Mouse (Mus musculus) lung, postnatal 4 days (tissue): ENCODE data around the gene Hsf2.
A peak's percentile ranks its signal among the peaks of the same experiment; 100 is the strongest.
"Not testable (repeated sequence)": the region's sequence is repeated elsewhere in the genome, so short reads cannot be mapped to it uniquely, and the experiment has no call there.

Experiments used
- DNase-seq, 2 experiments: peaks; one replicate each; pipeline ENCODE4 v3.0.0; 2021

The Hsf2 gene

DNA sequence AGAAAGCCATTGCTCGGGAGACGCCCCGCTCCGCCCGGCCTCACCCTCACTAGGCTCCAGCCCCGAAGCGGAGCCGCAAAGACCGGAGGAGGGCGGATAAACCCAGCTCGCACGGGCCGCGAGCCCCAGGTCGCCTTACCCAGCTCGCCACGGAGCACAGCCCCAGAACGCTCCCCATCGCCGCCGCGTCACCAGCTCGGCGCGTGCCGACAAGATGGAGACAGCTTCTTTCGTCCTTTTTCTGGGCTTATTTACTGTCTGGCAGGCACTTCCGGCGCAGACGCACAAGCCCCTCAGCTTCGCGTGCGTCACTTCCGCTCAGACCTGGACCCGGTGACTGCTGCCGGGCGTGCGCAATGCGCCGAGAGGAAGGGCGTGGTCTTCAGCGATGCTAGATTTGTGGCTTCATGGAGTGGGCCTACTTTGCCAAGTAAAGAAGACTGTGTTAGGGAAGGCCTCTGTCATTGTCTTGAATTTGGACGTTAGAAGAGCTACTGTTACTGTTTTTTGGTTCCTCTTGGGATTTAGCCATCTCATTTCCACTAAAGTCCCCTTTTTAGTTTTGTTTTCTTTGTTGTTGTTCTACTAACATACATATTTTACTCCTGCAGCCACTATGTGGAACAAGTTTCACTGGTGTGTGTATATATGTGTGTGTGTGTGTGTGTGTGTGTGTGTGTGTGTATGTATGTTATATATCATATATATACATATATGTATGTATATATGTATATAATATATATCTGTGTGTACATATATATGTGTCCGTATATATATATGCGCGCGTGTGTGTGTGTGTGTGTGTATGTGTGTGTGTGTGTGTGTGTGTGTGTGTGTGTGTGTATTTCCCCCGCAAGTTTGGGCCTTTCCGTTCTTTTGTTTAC is 46.3 kb downstream of the Hsf2 start, which contains the start of gene Serinc1:
Gene Serinc1, minus strand, starts transcription at position 313 of the 884 bp plus-strand sequence.
- peak; percentile 95 to 97 for DNase-seq

- not testable (repeated sequence) for DNase-seq
Observed at GRCm38 (mm10) chr10:57543890-57544289, 57.7 kb downstream of the Hsf2 start.

DNA sequence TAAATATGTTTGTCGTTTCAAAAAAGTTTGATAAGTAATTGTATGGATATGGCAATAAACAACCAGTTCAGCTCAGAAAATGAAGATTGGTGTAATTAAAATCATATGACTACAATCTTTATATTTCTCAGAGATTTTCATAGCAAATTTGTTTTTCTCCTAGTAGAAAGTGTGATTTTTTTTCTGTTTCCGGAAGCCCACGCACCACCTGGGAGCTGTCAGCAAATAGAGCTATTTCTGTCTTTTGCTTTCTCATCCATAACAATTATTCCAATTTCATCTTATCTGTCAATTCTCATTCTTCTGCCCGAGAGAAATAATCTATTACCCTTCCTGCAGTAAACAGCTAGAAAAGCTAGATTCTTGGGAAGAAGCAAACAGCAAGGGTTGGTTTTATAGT is 63.4 kb downstream of the Hsf2 start:
- no peak for DNase-seq

GRCm38 (mm10) chr10:57553719-57554118 is 67.5 kb downstream of the Hsf2 start:
- DNase-seq, result no peak

DNA sequence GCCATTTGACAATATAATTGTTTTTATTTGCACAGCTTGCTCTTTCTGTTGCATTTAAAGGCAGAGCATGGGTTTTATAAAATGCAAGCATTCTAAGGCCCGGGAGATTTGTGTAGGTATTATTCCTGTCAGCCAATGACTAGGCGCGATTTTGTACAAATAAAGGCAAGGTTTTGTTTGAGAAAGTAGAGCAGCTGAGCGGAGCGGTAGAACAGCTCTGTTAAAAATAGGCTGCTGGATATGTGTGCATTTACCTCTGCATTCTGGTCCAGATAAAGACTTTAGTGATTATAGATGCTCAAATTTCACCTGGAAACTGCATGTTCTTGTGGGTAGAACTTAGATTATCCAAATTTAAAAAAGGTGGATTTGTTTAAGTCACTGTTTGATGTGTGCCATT is 71.4 kb downstream of the Hsf2 start:
- no peak for DNase-seq
